Mouse (Mus musculus): Measurements from ENCODE around the gene Fam120a.

Gene Fam120a

GRCm38 (mm10) chr13:48967956-48968749 is at the start of gene Fam120a:
TSS of gene Fam120a (minus strand) at chr13:48968017.
- peak; percentile 80 for DNase-seq

GRCm38 (mm10) chr13:49017375-49017774 is 49.6 kb upstream of the Fam120a start:
- DNase-seq: no peak

GRCm38 (mm10) chr13:49016311-49016761 is 48.5 kb upstream of the Fam120a start:
- DNase-seq: peak; percentile 39

- peak; percentile 67 for DNase-seq
Measured at GRCm38 (mm10) chr13:49015366-49016306, 47.8 kb upstream of the Fam120a start.

GRCm38 (mm10) chr13:49013206-49013794 is 45.5 kb upstream of the Fam120a start:
- no peak for DNase-seq

- no peak for DNase-seq
Measured at GRCm38 (mm10) chr13:49001691-49002090, 33.9 kb upstream of the Fam120a start.

GRCm38 (mm10) chr13:48998591-48998990 is 30.8 kb upstream of the Fam120a start:
- DNase-seq: peak; percentile 89

- no peak for DNase-seq
Measured at GRCm38 (mm10) chr13:48996731-48997130, 28.9 kb upstream of the Fam120a start.

GRCm38 (mm10) chr13:48994903-48995302 is 27.1 kb upstream of the Fam120a start:
- peak; percentile 26 for DNase-seq

GRCm38 (mm10) chr13:48992914-48993313 is 25.1 kb upstream of the Fam120a start:
- no peak for DNase-seq

- no peak for DNase-seq
Measured at GRCm38 (mm10) chr13:48990138-48990537, 22.3 kb upstream of the Fam120a start.

- DNase-seq: peak; percentile 72
Measured at GRCm38 (mm10) chr13:48982482-48983098, 14.8 kb upstream of the Fam120a start.

GRCm38 (mm10) chr13:48979069-48979468 is 11.3 kb upstream of the Fam120a start:
- no peak for DNase-seq

- DNase-seq: peak; percentile 78
Measured at GRCm38 (mm10) chr13:48977858-48978257, 10.0 kb upstream of the Fam120a start.

- DNase-seq: no peak
Measured at GRCm38 (mm10) chr13:48974699-48975098, 6.9 kb upstream of the Fam120a start.

GRCm38 (mm10) chr13:48974266-48974665 is 6.4 kb upstream of the Fam120a start:
- no peak for DNase-seq

GRCm38 (mm10) chr13:48973231-48973630 is 5.4 kb upstream of the Fam120a start:
- no peak for DNase-seq

GRCm38 (mm10) chr13:48971033-48971432 is 3.2 kb upstream of the Fam120a start:
- peak; percentile 71 for DNase-seq

- no peak for DNase-seq
Measured at GRCm38 (mm10) chr13:48970566-48970965, 2.7 kb upstream of the Fam120a start.

- DNase-seq: no peak
Measured at GRCm38 (mm10) chr13:48968750-48969088, 902 bp upstream of the Fam120a start.

GRCm38 (mm10) chr13:48966851-48967821 is 681 bp downstream of the Fam120a start:
- peak; percentile 54 for DNase-seq

Measured in lung, postnatal 36 days (tissue).